Mouse (Mus musculus): ENCODE measurements around the gene Atg16l2. TPM values are rescaled to one million over a fixed set of nuclear protein-coding genes. Genes with fewer than 3 reads are reported as not detected.

Atg16l2 gene
- polyA plus RNA-seq, 1 experiment = 0.17 TPM

GRCm38 (mm10) chr7:101336686-101337085, 34.6 kb upstream of the Atg16l2 start:
- Histone ChIP-seq H3K36me3 (ENCODE audit: control insufficient read depth) (peaks cover 44% of the 10 kb centered on the region), H3K27me3 (ENCODE audit: control insufficient read depth) (no peaks in the 10 kb centered on the region), H3K4me1 (ENCODE audit: control insufficient read depth) (peaks cover 21% of the 10 kb centered on the region), H3K9me3 (ENCODE audit: control insufficient read depth, low read length) (no peaks in the 10 kb centered on the region), H3K4me3 (replicated peaks) (no peak overlapping the region)
- TF ChIP-seq TAL1 (IDR thresholded peaks at IDR 0.05; ENCODE audit: low read length) = no peak
- TF ChIP-seq GATA1 (IDR thresholded peaks at IDR 0.05; ENCODE audit: low read length) = no peak

GRCm38 (mm10) chr7:101335228-101335627, 33.2 kb upstream of the Atg16l2 start:
- no peaks in the 10 kb centered on the region for H3K27me3 ChIP-seq (ENCODE audit: control insufficient read depth)
- TF ChIP-seq GATA1 (IDR thresholded peaks at IDR 0.05; ENCODE audit: low read length) (no peak), TAL1 (IDR thresholded peaks at IDR 0.05; ENCODE audit: low read length) (no peak)
- H3K4me3 ChIP-seq (replicated peaks) = no peak overlapping the region
- peaks cover 18% of the 10 kb centered on the region for H3K4me1 ChIP-seq (ENCODE audit: control insufficient read depth)
- no peaks in the 10 kb centered on the region for H3K9me3 ChIP-seq (ENCODE audit: control insufficient read depth, low read length)
- peaks cover 54% of the 10 kb centered on the region for H3K36me3 ChIP-seq (ENCODE audit: control insufficient read depth)

- TF ChIP-seq TAL1 (IDR thresholded peaks at IDR 0.05; ENCODE audit: low read length) (no peak), GATA1 (IDR thresholded peaks at IDR 0.05; ENCODE audit: low read length) (no peak)
- no peak overlapping the region for H3K4me3 ChIP-seq (replicated peaks)
- peaks cover 62% of the 10 kb centered on the region for H3K36me3 ChIP-seq (ENCODE audit: control insufficient read depth)
- H3K9me3 ChIP-seq (ENCODE audit: control insufficient read depth, low read length) = no peaks in the 10 kb centered on the region
- peaks cover 24% of the 10 kb centered on the region for H3K4me1 ChIP-seq (ENCODE audit: control insufficient read depth)
- H3K27me3 ChIP-seq (ENCODE audit: control insufficient read depth) = no peaks in the 10 kb centered on the region
Measured at GRCm38 (mm10) chr7:101332045-101332831, 30.2 kb upstream of the Atg16l2 start.

- no peak for TF ChIP-seq GATA1 (IDR thresholded peaks at IDR 0.05; ENCODE audit: low read length)
- no peak for TF ChIP-seq TAL1 (IDR thresholded peaks at IDR 0.05; ENCODE audit: low read length)
- H3K4me1 ChIP-seq (ENCODE audit: control insufficient read depth) = peaks cover 19% of the 10 kb centered on the region
- no peaks in the 10 kb centered on the region for H3K9me3 ChIP-seq (ENCODE audit: control insufficient read depth, low read length)
- peaks cover 59% of the 10 kb centered on the region for H3K36me3 ChIP-seq (ENCODE audit: control insufficient read depth)
- no peaks in the 10 kb centered on the region for H3K27me3 ChIP-seq (ENCODE audit: control insufficient read depth)
- no peak overlapping the region for H3K4me3 ChIP-seq (replicated peaks)
Measured at GRCm38 (mm10) chr7:101330841-101331173, 28.8 kb upstream of the Atg16l2 start.

- peaks cover 63% of the 10 kb centered on the region for H3K36me3 ChIP-seq (ENCODE audit: control insufficient read depth)
- no peak overlapping the region for H3K4me3 ChIP-seq (replicated peaks)
- no peaks in the 10 kb centered on the region for H3K27me3 ChIP-seq (ENCODE audit: control insufficient read depth)
- H3K4me1 ChIP-seq (ENCODE audit: control insufficient read depth) = peaks cover 15% of the 10 kb centered on the region
- H3K9me3 ChIP-seq (ENCODE audit: control insufficient read depth, low read length) = no peaks in the 10 kb centered on the region
- TF ChIP-seq TAL1 (IDR thresholded peaks at IDR 0.05; ENCODE audit: low read length) (no peak), GATA1 (IDR thresholded peaks at IDR 0.05; ENCODE audit: low read length) (no peak)
Measured at GRCm38 (mm10) chr7:101330074-101330840, 28.2 kb upstream of the Atg16l2 start.

- TF ChIP-seq GATA1 (IDR thresholded peaks at IDR 0.05; ENCODE audit: low read length) (no peak), TAL1 (IDR thresholded peaks at IDR 0.05; ENCODE audit: low read length) (no peak)
- H3K27me3 ChIP-seq (ENCODE audit: control insufficient read depth) = no peaks in the 10 kb centered on the region
- no peak overlapping the region for H3K4me3 ChIP-seq (replicated peaks)
- peaks cover 66% of the 10 kb centered on the region for H3K36me3 ChIP-seq (ENCODE audit: control insufficient read depth)
- peaks cover 14% of the 10 kb centered on the region; the same call in 1 of the 2 replicates for H3K4me1 ChIP-seq (ENCODE audit: control insufficient read depth)
- H3K9me3 ChIP-seq (ENCODE audit: control insufficient read depth, low read length) = no peaks in the 10 kb centered on the region
Measured at GRCm38 (mm10) chr7:101329606-101330005, 27.6 kb upstream of the Atg16l2 start.

GRCm38 (mm10) chr7:101328621-101329158, 26.6 kb upstream of the Atg16l2 start:
- Histone ChIP-seq H3K27me3 (ENCODE audit: control insufficient read depth) (no peaks in the 10 kb centered on the region), H3K4me3 (replicated peaks) (no peak overlapping the region), H3K36me3 (ENCODE audit: control insufficient read depth) (peaks cover 71% of the 10 kb centered on the region), H3K9me3 (ENCODE audit: control insufficient read depth, low read length) (no peaks in the 10 kb centered on the region), H3K4me1 (ENCODE audit: control insufficient read depth) (peaks cover 22% of the 10 kb centered on the region)
- TF ChIP-seq TAL1 (IDR thresholded peaks at IDR 0.05; ENCODE audit: low read length) (no peak), GATA1 (IDR thresholded peaks at IDR 0.05; ENCODE audit: low read length) (no peak)

GRCm38 (mm10) chr7:101327786-101328185, 25.7 kb upstream of the Atg16l2 start:
- peaks cover 69% of the 10 kb centered on the region for H3K36me3 ChIP-seq (ENCODE audit: control insufficient read depth)
- H3K9me3 ChIP-seq (ENCODE audit: control insufficient read depth, low read length) = no peaks in the 10 kb centered on the region
- no peak for TF ChIP-seq GATA1 (IDR thresholded peaks at IDR 0.05; ENCODE audit: low read length)
- no peak for TF ChIP-seq TAL1 (IDR thresholded peaks at IDR 0.05; ENCODE audit: low read length)
- peaks cover 31% of the 10 kb centered on the region for H3K4me1 ChIP-seq (ENCODE audit: control insufficient read depth)
- H3K4me3 ChIP-seq (replicated peaks) = no peak overlapping the region
- H3K27me3 ChIP-seq (ENCODE audit: control insufficient read depth) = no peaks in the 10 kb centered on the region

GRCm38 (mm10) chr7:101327263-101327662, 25.2 kb upstream of the Atg16l2 start:
- no peaks in the 10 kb centered on the region for H3K9me3 ChIP-seq (ENCODE audit: control insufficient read depth, low read length)
- no peak overlapping the region for H3K4me3 ChIP-seq (replicated peaks)
- H3K4me1 ChIP-seq (ENCODE audit: control insufficient read depth) = peaks cover 37% of the 10 kb centered on the region
- TF ChIP-seq GATA1 (IDR thresholded peaks at IDR 0.05; ENCODE audit: low read length) (no peak), TAL1 (IDR thresholded peaks at IDR 0.05; ENCODE audit: low read length) (no peak)
- H3K36me3 ChIP-seq (ENCODE audit: control insufficient read depth) = peaks cover 70% of the 10 kb centered on the region
- no peaks in the 10 kb centered on the region; the same call in 1 of the 2 replicates for H3K27me3 ChIP-seq (ENCODE audit: control insufficient read depth)
